Mouse (Mus musculus): ENCODE data around the gene Sesn3. TPM values are rescaled to one million over a fixed set of nuclear protein-coding genes. Genes with fewer than 3 reads are reported as not detected.
"Not testable (repeated sequence)": the region's sequence is repeated elsewhere in the genome, so short reads cannot be mapped to it uniquely, and the experiment has no call there.

The Sesn3 gene
- polyA plus RNA-seq, 1 experiment from 2014 or later, result 33.6 TPM

- no peaks in the 10 kb centered on the region for H3K27me3 ChIP-seq (ENCODE audit: control insufficient read depth, insufficient read depth, low read length)
- H3K4me2 ChIP-seq (ENCODE audit: low read depth, low read length), result no peak overlapping the region
- H3K27ac ChIP-seq (ENCODE audit: low read depth, low read length), result no peak overlapping the region
- no peak for ATAC-seq (ENCODE audit: low read depth)
- H3K4me3 ChIP-seq (ENCODE audit: low read depth, low read length), result no peak overlapping the region
- H3K4me1 ChIP-seq (ENCODE audit: control insufficient read depth, insufficient read depth, low read length), result no peaks in the 10 kb centered on the region
- 0 out of 2 replicates have a peak, but pooled peaks cover 6% of the 10 kb centered on the region for H3K36me3 ChIP-seq (ENCODE audit: control insufficient read depth, insufficient read depth, low read length)
- H3K9me3 ChIP-seq (ENCODE audit: control insufficient read depth, low read length), result no peaks in the 10 kb centered on the region
- H3K9ac ChIP-seq (replicated peaks; ENCODE audit: low read depth, low read length), result no peak overlapping the region
- WGBS, result 80% methylated on average over 4 of the region's 4 CpGs
Observed at GRCm38 (mm10) chr9:14335829-14336228, 61.0 kb downstream of the Sesn3 start.

GRCm38 (mm10) chr9:14336901-14337300, 62.0 kb downstream of the Sesn3 start:
- Histone ChIP-seq H3K4me3 (ENCODE audit: low read depth, low read length) (no peak overlapping the region), H3K4me2 (ENCODE audit: low read depth, low read length) (no peak overlapping the region), H3K36me3 (ENCODE audit: control insufficient read depth, insufficient read depth, low read length) (0 out of 2 replicates have a peak, but pooled peaks cover 2% of the 10 kb centered on the region), H3K27me3 (ENCODE audit: control insufficient read depth, insufficient read depth, low read length) (no peaks in the 10 kb centered on the region), H3K9me3 (ENCODE audit: control insufficient read depth, low read length) (no peaks in the 10 kb centered on the region), H3K27ac (ENCODE audit: low read depth, low read length) (no peak overlapping the region), H3K9ac (replicated peaks; ENCODE audit: low read depth, low read length) (no peak overlapping the region), H3K4me1 (ENCODE audit: control insufficient read depth, insufficient read depth, low read length) (no peaks in the 10 kb centered on the region)
- no peak for ATAC-seq (ENCODE audit: low read depth)
- WGBS, result 80% methylated on average over 3 of the region's 3 CpGs

- Histone ChIP-seq H3K9ac (replicated peaks; ENCODE audit: low read depth, low read length) (no peak overlapping the region), H3K27me3 (ENCODE audit: control insufficient read depth, insufficient read depth, low read length) (no peaks in the 10 kb centered on the region), H3K4me1 (ENCODE audit: control insufficient read depth, insufficient read depth, low read length) (no peaks in the 10 kb centered on the region), H3K27ac (ENCODE audit: low read depth, low read length) (no peak overlapping the region), H3K4me2 (ENCODE audit: low read depth, low read length) (no peak overlapping the region), H3K9me3 (ENCODE audit: control insufficient read depth, low read length) (no peaks in the 10 kb centered on the region), H3K4me3 (ENCODE audit: low read depth, low read length) (no peak overlapping the region), H3K36me3 (ENCODE audit: control insufficient read depth, insufficient read depth, low read length) (no peaks in the 10 kb centered on the region)
- ATAC-seq (ENCODE audit: low read depth), result no peak
- 76% methylated on average over 3 of the region's 3 CpGs for WGBS
Observed at GRCm38 (mm10) chr9:14338701-14339100, 63.8 kb downstream of the Sesn3 start.

GRCm38 (mm10) chr9:14342041-14342668, 67.3 kb downstream of the Sesn3 start:
- 60% methylated on average over 4 of the region's 4 CpGs for WGBS
- ATAC-seq (ENCODE audit: low read depth), result peak; percentile 93
- no peaks in the 10 kb centered on the region for H3K36me3 ChIP-seq (ENCODE audit: control insufficient read depth, insufficient read depth, low read length)

GRCm38 (mm10) chr9:14345866-14346265, 71.0 kb downstream of the Sesn3 start:
- H3K9ac ChIP-seq (replicated peaks; ENCODE audit: low read depth, low read length); H3K27me3 ChIP-seq (ENCODE audit: control insufficient read depth, insufficient read depth, low read length); H3K4me2 ChIP-seq (ENCODE audit: low read depth, low read length); H3K4me3 ChIP-seq (ENCODE audit: low read depth, low read length); H3K27ac ChIP-seq (ENCODE audit: low read depth, low read length); H3K9me3 ChIP-seq (ENCODE audit: control insufficient read depth, low read length); ATAC-seq (ENCODE audit: low read depth); H3K4me1 ChIP-seq (ENCODE audit: control insufficient read depth, insufficient read depth, low read length); H3K36me3 ChIP-seq (ENCODE audit: control insufficient read depth, insufficient read depth, low read length): not testable (repeated sequence)
- 93% methylated on average over 4 of the region's 4 CpGs for WGBS

More at GRCm38 (mm10) chr9:14342041-14342668, 67.3 kb downstream of the Sesn3 start:
- H3K27me3 ChIP-seq (ENCODE audit: control insufficient read depth, insufficient read depth, low read length), result no peaks in the 10 kb centered on the region
- H3K9me3 ChIP-seq (ENCODE audit: control insufficient read depth, low read length), result no peaks in the 10 kb centered on the region
- no peak overlapping the region for H3K9ac ChIP-seq (replicated peaks; ENCODE audit: low read depth, low read length)
- H3K27ac ChIP-seq (ENCODE audit: low read depth, low read length), result no peak overlapping the region
- H3K4me1 ChIP-seq (ENCODE audit: control insufficient read depth, insufficient read depth, low read length), result no peaks in the 10 kb centered on the region
- no peak overlapping the region for H3K4me3 ChIP-seq (ENCODE audit: low read depth, low read length)
- H3K4me2 ChIP-seq (ENCODE audit: low read depth, low read length), result no peak overlapping the region

- no peak for ATAC-seq (ENCODE audit: low read depth)
Observed at GRCm38 (mm10) chr9:14348416-14348815, 73.5 kb downstream of the Sesn3 start.

GRCm38 (mm10) chr9:14349380-14349779, 74.5 kb downstream of the Sesn3 start:
- Histone ChIP-seq H3K9ac (replicated peaks; ENCODE audit: low read depth, low read length) (no peak overlapping the region), H3K4me3 (ENCODE audit: low read depth, low read length) (no peak overlapping the region), H3K36me3 (ENCODE audit: control insufficient read depth, insufficient read depth, low read length) (no peaks in the 10 kb centered on the region), H3K4me2 (ENCODE audit: low read depth, low read length) (no peak overlapping the region), H3K4me1 (ENCODE audit: control insufficient read depth, insufficient read depth, low read length) (no peaks in the 10 kb centered on the region), H3K9me3 (ENCODE audit: control insufficient read depth, low read length) (no peaks in the 10 kb centered on the region), H3K27me3 (ENCODE audit: control insufficient read depth, insufficient read depth, low read length) (no peaks in the 10 kb centered on the region), H3K27ac (ENCODE audit: low read depth, low read length) (no peak overlapping the region)
- no peak for ATAC-seq (ENCODE audit: low read depth)
- 86% methylated on average over 5 of the region's 5 CpGs for WGBS

More at GRCm38 (mm10) chr9:14348416-14348815, 73.5 kb downstream of the Sesn3 start:
- H3K27ac ChIP-seq (ENCODE audit: low read depth, low read length), result no peak overlapping the region
- H3K9ac ChIP-seq (replicated peaks; ENCODE audit: low read depth, low read length), result no peak overlapping the region
- H3K4me1 ChIP-seq (ENCODE audit: control insufficient read depth, insufficient read depth, low read length), result no peaks in the 10 kb centered on the region
- H3K36me3 ChIP-seq (ENCODE audit: control insufficient read depth, insufficient read depth, low read length), result no peaks in the 10 kb centered on the region
- H3K4me3 ChIP-seq (ENCODE audit: low read depth, low read length), result no peak overlapping the region
- H3K9me3 ChIP-seq (ENCODE audit: control insufficient read depth, low read length), result no peaks in the 10 kb centered on the region
- no peak overlapping the region for H3K4me2 ChIP-seq (ENCODE audit: low read depth, low read length)
- WGBS, result 50% methylated on average over 4 of the region's 4 CpGs
- H3K27me3 ChIP-seq (ENCODE audit: control insufficient read depth, insufficient read depth, low read length), result no peaks in the 10 kb centered on the region

- no peak overlapping the region for H3K9ac ChIP-seq (replicated peaks; ENCODE audit: low read depth, low read length)
- H3K9me3 ChIP-seq (ENCODE audit: control insufficient read depth, low read length), result no peaks in the 10 kb centered on the region
- H3K27ac ChIP-seq (ENCODE audit: low read depth, low read length), result no peak overlapping the region
- H3K4me1 ChIP-seq (ENCODE audit: control insufficient read depth, insufficient read depth, low read length), result no peaks in the 10 kb centered on the region
- H3K27me3 ChIP-seq (ENCODE audit: control insufficient read depth, insufficient read depth, low read length), result no peaks in the 10 kb centered on the region
- no peak overlapping the region for H3K4me3 ChIP-seq (ENCODE audit: low read depth, low read length)
- ATAC-seq (ENCODE audit: low read depth), result no peak
- H3K4me2 ChIP-seq (ENCODE audit: low read depth, low read length), result no peak overlapping the region
- no peaks in the 10 kb centered on the region for H3K36me3 ChIP-seq (ENCODE audit: control insufficient read depth, insufficient read depth, low read length)
- 83% methylated on average over 2 of the region's 2 CpGs for WGBS
Observed at GRCm38 (mm10) chr9:14350787-14351186, 75.9 kb downstream of the Sesn3 start.

- H3K36me3 ChIP-seq (ENCODE audit: control insufficient read depth, insufficient read depth, low read length), result no peaks in the 10 kb centered on the region
- WGBS, result 87% methylated on average over 1 of the region's 1 CpGs
- ATAC-seq (ENCODE audit: low read depth), result no peak
Observed at GRCm38 (mm10) chr9:14352337-14352736, 77.5 kb downstream of the Sesn3 start.

More at GRCm38 (mm10) chr9:14352337-14352736, 77.5 kb downstream of the Sesn3 start:
- Histone ChIP-seq H3K4me1 (ENCODE audit: control insufficient read depth, insufficient read depth, low read length) (no peaks in the 10 kb centered on the region), H3K9me3 (ENCODE audit: control insufficient read depth, low read length) (no peaks in the 10 kb centered on the region), H3K27ac (ENCODE audit: low read depth, low read length) (no peak overlapping the region), H3K4me2 (ENCODE audit: low read depth, low read length) (no peak overlapping the region), H3K27me3 (ENCODE audit: control insufficient read depth, insufficient read depth, low read length) (no peaks in the 10 kb centered on the region), H3K9ac (replicated peaks; ENCODE audit: low read depth, low read length) (no peak overlapping the region), H3K4me3 (ENCODE audit: low read depth, low read length) (no peak overlapping the region)
